Mouse (Mus musculus) left cerebral cortex, adult 2 months (tissue): Measurements from ENCODE around the gene Acap1. TPM values are rescaled to one million over a fixed set of nuclear protein-coding genes. Genes with fewer than 3 reads are reported as not detected.
A peak's percentile ranks its signal among the peaks of the same experiment; 100 is the strongest.

Source experiments
- DNase-seq, 2 experiments: peaks; one replicate each; pipeline ENCODE4 v3.0.0; 2021 to 2022; ENCODE audit warnings: low spot score in 2 of 2, mixed read lengths in 1 of 2; ENCODE audit errors: extremely low spot score in 1 of 2
- H3K27ac ChIP-seq: fragments of 200-600 bp; 2 replicates; pipeline ENCODE4 v1.8.1; 2022
- H3K4me3 ChIP-seq: fragments of 200-600 bp; 2 replicates; pipeline ENCODE4 v1.8.1; 2022
- CTCF ChIP-seq: fragments of 200-600 bp; IDR thresholded peaks from 2 replicates; pipeline ENCODE4 v1.8.1; 2022; ENCODE audit warnings: antibody characterized with exemption, mild to moderate bottlenecking, moderate library complexity
- intact Hi-C: fragments of 180-260 bp; cut with DNase I; formaldehyde crosslinking; loops from one replicate; pipeline ENCODE4 v1.15.1; 2025
- long read RNA-seq, 2 experiments: library from polyadenylated mRNA; stranded (forward); transcript quantifications; one replicate each; pipeline ENCODE4 v2.0.0; 2021; ENCODE audit warnings: borderline mapping rate in 2 of 2
- total RNA-seq, 2 experiments: library from RNA; stranded (reverse); gene quantifications; 2 replicates each; pipeline ENCODE4 v1.2.3; 2021

Gene Acap1
- not detected for total RNA-seq
- long read RNA-seq, experiment 1 = 0 reads
- long read RNA-seq, experiment 2 = 0 reads

DNA sequence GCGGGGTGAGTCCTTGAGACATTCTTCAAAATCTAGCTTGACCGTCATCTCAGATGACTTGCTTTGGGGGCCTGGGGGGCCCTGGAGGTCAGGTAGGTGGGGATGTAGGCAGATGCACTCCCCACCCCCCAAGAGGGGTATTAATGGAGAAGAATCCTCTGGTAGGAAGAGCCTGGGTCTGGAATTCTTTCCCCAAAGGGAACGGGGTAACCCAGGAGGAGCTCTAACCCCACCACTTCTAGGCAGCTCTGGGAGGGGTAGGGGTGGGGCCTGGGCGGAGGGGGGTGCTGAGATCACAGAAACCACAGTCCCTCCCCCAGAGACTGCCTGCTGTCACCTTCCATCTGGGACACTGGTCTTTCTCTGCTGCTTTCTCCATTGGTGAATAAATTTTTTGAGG lies at the start of gene Acap1:
Acap1 (minus strand) TSS at position 249 of the 400 bp plus-strand sequence.
- intact Hi-C loops = no loop called here
- no peak within 1 kb of the TSS for H3K27ac ChIP-seq
- no peak for DNase-seq
- TF ChIP-seq CTCF = no peak
- no peak within 1 kb of the TSS for H3K4me3 ChIP-seq

DNA sequence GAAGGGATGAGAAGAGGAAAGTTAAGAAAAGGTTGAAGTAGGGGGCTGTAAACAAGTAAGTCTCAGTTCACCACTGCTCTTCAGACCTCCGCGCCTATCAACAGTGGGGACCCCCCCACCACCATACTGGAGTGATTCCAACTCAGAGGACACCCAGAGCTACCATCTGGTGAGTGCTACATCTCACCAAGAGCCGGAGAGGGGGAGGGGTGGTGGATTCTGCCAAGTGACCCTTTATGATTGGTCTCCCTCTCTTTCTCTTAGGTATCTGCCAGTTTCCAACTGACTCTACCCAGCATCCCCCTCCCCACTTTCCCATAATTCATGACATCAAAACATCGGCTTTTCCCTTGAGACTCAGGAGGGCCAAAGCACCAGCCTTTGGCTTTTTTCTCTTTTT lies 45.6 kb upstream of the Acap1 start:
- H3K4me3 ChIP-seq = no peak overlapping the region
- H3K27ac ChIP-seq = no peak overlapping the region
- DNase-seq = no peak
- intact Hi-C loops = no loop called here
- TF ChIP-seq CTCF = no peak

DNA sequence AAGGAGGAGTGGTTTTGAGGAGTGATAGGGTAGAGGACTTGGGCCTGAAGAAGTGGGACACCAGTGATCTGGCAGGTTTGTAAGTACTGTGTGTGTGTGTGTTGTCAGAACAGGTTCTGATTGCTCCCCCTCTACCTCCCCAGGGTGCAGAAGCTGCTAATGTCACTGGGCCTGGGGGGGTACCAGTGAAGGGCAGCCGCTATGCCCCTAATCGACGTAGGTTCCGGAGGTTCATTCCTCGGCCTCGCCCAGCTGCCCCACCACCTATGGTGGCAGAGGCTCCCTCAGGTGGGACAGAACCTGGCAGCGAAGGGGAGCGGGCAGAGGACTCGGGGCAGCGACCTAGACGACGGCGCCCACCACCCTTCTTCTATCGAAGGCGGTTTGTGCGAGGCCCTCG lies 44.4 kb upstream of the Acap1 start:
- TF ChIP-seq CTCF = no peak
- Histone ChIP-seq H3K4me3 (no peak overlapping the region), H3K27ac (no peak overlapping the region)
- DNase-seq = no peak
- intact Hi-C loops = no loop called here

DNA sequence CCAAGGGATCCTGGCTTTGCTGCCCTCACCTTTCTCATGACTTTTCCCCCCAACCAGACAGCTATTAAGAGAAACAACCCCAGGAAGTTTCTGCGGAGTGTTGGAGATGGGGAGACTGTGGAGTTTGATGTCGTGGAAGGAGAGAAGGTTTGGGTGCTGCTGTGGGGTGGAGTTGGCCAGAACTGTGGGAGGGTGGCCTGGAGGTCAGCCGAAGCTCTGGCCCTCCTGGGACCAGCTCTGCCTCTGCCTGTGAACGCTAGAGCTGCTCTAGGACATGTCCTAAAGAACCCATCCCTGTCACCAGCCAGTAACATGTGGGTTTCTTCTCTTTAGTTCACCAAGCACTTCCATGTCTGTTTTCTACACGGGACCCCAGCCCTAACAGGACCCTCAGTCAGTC lies 43.8 kb upstream of the Acap1 start:
- no peak for TF ChIP-seq CTCF
- intact Hi-C loops = no loop called here
- Histone ChIP-seq H3K4me3 (no peak overlapping the region), H3K27ac (no peak overlapping the region)
- no peak for DNase-seq

DNA sequence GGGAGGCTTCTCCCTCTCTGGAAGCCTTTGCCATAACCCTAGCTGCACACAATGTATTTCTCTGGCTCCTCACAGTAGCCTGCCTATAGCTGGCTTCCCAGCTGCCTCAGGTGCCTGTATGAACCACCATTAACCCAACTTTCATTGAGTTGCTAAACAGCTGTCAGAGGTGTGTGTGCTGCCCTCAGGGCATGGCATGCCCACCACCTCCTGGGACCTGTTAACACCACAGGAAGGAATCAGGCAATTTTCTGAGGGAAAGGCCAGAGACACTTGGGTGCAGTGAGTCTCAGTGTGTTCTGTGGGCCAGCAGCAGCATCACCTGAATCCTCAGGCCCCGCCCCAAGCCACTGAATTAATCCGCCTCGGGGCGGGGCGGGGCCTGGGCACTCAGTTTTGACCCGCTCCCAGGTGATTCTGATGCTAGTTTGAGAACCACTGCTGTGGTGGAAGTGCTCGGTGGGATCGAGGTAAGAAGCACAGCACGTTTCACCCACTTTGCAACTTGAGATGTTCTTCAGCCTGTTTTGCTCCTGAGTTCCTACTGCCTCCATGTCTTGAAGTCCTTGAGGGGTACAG lies 43.2 kb upstream of the Acap1 start:
- intact Hi-C loops = no loop called here
- no peak for DNase-seq
- no peak overlapping the region for H3K4me3 ChIP-seq

DNA sequence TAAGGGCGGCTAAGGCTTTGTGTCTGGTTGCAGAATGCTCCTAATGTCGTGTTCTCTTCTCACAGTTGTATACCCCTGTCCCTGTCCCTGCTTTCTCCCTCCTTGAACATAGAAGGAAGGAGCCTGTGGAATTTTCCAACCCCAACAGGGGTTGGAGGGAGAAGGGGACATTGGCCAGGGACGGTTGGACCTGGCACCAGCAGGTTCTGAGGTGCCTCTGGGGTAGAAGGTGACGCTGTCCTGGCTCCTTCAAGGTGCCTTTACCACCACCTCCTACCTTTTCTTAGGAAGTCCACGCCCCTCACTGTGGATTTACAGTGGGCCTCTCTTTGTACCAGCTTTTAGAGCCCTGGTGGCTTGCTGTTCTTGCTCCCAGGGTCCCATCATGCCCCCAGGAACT lies 42.5 kb upstream of the Acap1 start:
- DNase-seq = no peak
- TF ChIP-seq CTCF = no peak
- intact Hi-C loops = no loop called here
- Histone ChIP-seq H3K4me3 (no peak overlapping the region), H3K27ac (no peak overlapping the region)

More for the DNA sequence above, 43.2 kb upstream of the Acap1 start:
- no peak for TF ChIP-seq CTCF
- H3K27ac ChIP-seq = no peak overlapping the region

DNA sequence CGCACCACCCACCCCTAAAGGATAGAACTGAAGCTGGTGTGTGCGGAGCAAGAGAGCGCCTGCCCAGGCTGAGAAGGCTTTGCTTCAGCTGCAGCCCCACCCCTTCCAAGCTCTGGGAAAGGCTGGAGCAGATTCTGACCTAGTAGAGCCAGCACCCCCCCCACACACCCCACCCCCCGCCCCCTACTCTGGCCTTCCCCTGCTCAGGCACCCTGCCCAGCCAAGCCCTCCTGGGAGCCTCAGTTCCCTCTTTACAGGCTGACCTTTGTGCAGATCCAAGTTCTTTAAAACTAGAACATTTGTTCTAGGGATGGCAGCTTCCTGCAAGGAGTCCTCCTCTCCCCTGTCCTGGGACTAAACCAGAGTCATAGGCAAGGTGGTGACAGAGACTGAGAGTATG lies 42.0 kb upstream of the Acap1 start:
- DNase-seq = no peak

DNA sequence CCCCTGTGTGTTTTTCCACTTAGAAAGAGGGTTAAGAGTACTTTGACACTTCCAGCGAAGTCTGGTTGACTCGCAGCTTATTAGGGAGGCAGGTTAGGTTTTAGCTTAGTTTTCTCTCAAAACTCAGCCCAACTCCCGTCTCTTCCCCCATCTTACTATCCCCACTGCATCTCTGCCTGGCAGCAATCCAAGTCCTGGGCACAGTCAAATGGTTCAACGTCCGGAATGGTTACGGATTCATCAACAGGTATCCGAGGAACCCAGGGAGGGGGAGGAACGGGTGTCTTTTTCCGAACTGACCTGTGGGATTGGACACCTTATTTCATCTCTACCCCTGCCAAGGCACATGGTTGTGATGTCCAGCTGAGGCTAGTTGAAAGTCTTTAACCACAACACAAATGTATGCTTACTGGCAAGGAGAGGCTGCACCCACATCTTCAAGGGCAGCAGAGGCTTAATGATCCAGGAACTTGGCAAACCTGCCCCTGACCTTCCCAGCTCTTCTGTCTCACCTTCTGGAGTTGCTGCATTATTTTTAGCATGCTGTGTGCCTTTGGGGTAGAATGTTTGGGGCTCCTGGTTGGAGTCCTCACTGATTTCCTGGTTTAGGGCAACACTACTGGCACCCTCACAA lies 41.5 kb upstream of the Acap1 start:
- no peak overlapping the region for H3K27ac ChIP-seq
- DNase-seq = no peak
- no peak overlapping the region for H3K4me3 ChIP-seq
- intact Hi-C loops = no loop called here
- no peak for TF ChIP-seq CTCF

More for the DNA sequence above, 42.0 kb upstream of the Acap1 start:
- H3K4me3 ChIP-seq = no peak overlapping the region
- no peak overlapping the region for H3K27ac ChIP-seq
- TF ChIP-seq CTCF = no peak
- intact Hi-C loops = no loop called here

DNA sequence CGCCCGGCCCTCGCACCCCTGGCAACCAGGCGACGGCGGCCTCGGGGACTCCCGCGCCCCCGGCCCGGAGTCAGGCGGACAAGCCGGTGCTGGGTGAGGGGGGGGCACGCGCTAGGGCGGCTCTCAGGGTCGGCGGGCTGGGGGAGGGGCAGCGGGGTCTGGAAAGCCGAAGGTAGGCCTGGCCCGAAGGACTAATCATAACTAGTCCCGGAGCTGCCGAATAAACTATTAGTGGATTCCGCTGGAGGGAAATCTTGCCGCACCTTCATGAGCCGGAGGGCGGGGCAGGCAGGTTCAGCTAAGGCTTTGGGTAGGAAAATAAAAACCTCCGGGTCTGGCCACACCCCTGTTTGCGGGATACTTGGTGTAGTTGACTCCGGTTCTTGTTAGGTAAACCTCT lies 40.8 kb upstream of the Acap1 start:
- no peak for TF ChIP-seq CTCF
- Histone ChIP-seq H3K27ac (no peak overlapping the region), H3K4me3 (peak overlapping the region; percentile 47)
- intact Hi-C loops = no loop called here
- no peak for DNase-seq

DNA sequence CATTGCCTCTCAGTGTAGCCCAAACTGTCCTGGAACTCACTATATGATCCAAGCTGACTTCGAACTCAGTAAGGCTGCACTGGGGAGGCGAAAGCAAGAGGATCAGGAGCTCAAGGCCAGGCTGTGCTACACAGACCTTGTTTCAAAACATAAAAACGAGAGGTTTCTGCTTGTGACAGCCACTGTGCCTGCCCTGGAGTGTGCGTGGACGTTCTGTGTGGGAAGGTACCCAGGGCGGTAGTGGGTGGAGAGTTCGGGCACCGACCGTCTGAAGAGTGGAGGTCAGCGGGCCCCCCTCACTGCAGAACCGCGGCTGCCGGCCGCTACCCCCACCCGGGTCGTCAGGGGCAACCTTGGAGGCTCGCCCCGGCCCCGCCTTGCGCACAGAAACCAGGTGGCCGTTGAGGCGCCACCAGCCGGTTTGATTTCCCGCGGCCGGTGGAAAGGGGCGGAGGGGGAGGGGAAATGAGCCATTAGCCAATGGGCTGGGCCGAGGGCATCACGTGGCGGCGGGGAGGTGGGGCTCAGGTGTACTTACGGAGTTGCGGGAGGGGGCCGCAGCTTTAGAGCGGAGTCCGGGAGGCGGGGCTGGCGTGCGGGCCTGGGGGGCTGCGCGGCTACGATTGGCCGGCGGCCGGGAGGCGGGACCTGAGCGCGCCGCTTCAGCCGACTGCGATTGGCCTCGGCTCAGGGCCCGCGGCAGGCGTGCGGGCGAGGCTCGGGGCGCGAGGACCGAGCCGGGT lies 40.0 kb upstream of the Acap1 start, which contains the start of gene Ybx2:
Ybx2 (plus strand) TSS at position 660 of the 743 bp plus-strand sequence.
- peak; percentile 85 to 88 for DNase-seq
- TF ChIP-seq CTCF = no peak
- intact Hi-C loops = loop anchor here (2.0 kb wide), 2 partner anchors 45 to 277 kb away; partner anchors contain the start of genes Ctdnep1 and Slc16a11
- Histone ChIP-seq H3K4me3 (peak within 1 kb of the TSS; percentile 47), H3K27ac (no peak within 1 kb of the TSS)

DNA sequence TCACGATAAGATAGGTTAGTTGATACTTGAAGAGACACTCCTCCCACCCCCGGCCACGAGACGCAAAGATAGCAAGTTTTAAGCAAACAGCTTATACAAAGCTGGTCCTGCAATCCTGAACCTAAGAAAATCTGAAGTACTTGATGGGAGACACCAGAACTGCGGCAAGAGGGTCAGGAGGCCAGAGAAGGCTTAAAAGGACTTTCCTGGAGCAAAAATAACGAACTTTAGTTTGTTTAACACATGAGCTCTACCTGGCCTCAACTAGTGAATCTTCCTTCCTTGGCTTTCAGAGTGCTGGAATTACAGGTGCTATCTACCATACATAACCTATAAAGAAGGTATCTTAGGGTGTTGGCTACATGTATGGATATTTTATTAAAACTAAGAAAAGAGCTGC lies 39.3 kb upstream of the Acap1 start:
- no peak for TF ChIP-seq CTCF
- intact Hi-C loops = loop anchor here (1.0 to 5.0 kb wide), 4 partner anchors 15 to 278 kb away; partner anchors contain the start of genes Ctdnep1 and Slc16a11

DNA sequence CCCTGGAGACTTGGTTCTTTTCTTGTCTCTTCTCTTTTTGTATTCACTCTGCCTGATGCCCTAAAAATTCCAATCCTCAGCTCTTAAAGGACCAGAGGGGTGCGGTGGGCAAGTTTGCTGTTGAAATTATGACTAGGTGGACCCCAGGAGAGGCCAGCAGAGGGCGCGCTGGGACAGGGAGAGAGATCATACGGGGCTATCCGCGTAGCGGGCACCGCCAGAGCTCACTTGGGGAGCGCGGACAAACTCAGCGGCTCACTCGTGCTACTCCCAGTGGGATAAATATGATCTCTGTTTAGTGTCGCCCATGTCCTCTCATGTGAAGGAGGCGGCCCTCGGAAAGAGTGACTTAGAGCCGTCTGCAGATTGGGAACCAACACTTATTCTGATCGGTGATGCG lies 38.8 kb upstream of the Acap1 start:
- no peak overlapping the region for H3K27ac ChIP-seq
- DNase-seq = peak; percentile 80 to 93
- intact Hi-C loops = loop anchor here (1.0 to 5.0 kb wide), 4 partner anchors 15 to 279 kb away; partner anchors contain the start of genes Ctdnep1 and Slc16a11
- peak; percentile 91 for TF ChIP-seq CTCF
- no peak overlapping the region for H3K4me3 ChIP-seq

More for the DNA sequence above, 39.3 kb upstream of the Acap1 start:
- no peak overlapping the region for H3K4me3 ChIP-seq
- H3K27ac ChIP-seq = no peak overlapping the region
- no peak for DNase-seq
